Mouse (Mus musculus): ENCODE measurements at regions not wholly inside any gene's neighbourhood (a gene's known extent, or its start where the extent isn't known, plus 50 kb on each side); places are given as distances from the start of the nearest gene placed in this dataset.

DNA sequence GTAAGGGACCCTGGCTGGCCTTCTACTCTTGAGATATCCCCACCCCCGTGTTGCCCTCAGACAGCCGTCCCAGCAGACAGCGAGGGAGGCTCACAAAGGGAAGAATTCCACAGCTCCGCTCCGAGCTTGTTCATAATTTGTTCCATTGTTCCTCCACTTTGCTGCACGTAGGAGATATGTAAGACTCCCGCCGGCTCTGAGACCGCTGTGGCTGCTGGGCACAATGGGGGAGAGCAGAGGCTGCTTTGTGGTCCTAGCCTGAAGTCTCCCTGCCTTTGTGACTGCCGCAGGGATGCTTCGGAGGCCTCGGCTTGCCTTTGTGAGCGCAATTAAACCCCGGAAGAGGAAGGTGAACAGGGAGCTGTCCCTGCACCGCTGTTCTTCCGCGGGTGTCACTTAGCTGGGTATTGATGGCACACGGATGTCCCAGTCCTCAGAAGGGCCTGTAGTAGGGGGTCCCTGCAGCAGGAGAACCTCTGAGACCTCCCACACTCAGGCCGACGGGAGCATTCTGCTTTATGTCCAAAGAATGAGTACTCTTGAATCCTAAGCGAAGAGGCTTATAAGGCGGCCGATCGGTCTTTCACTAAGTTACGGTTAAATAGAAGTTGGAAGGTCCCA is 201.3 kb upstream of the Sall1 start:
- ATAC-seq (replicated peaks; ENCODE audit: poor library complexity, severe bottlenecking), result no peak

DNA sequence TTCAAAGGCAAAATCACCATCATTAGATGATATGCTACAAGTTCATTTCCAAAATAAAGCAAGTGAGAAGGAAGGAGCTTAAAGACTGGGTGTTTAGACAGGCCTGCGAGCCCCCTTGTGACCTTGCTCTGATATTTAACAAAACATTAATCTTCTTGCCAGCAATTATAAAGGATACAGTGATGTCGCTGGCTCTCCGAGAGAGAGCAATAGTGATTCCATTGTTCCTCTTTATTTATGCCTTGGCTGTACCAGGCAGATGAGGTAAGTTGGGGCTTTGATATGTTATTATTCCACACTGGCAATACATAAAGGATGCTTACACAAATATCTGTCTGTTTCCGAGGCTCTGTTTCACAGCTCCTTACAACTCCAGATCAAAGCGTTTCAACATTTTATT is 197.7 kb upstream of the Sall1 start:
- no peak for ATAC-seq (replicated peaks; ENCODE audit: poor library complexity, severe bottlenecking)

DNA sequence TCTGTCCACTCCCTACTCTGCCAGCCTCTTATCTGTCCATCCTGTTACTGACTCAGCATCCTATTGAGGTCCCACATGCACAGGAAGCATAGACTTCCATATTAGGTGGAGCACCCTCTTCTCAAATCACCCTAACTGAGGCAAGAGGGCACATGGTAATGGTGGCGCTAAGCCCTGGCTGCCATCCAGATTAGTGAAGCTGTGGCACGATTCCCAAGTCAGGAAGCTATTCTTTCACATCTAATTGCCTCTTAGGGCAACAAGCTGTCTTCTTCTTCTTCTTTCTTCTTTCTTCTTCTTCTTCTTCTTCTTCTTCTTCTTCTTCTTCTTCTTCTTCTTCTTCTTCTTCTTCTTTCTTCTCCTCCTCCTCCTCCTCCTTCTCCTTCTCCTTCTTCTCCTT is 195.7 kb upstream of the Sall1 start:
- no peak for ATAC-seq (replicated peaks; ENCODE audit: poor library complexity, severe bottlenecking)

DNA sequence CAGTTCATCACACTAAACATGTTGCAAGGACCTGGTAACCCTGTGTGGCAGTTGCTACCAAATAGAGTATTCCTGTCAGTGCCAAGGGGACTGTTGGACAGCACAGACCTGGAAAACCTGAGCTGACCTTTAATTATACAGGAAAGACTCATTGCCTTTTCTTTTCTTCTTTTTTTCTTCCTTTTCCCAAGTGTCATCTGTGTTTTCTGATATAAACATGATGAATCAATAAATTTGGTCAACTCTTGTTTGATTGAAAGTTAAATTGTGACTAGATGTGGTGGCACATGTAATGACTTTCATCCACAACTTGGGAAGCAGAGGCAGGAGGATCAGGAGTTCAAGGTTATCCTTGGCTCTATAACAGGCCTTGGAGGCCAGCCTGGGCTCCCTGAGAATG is 190.1 kb upstream of the Sall1 start:
- no peak for ATAC-seq (replicated peaks; ENCODE audit: poor library complexity, severe bottlenecking)

DNA sequence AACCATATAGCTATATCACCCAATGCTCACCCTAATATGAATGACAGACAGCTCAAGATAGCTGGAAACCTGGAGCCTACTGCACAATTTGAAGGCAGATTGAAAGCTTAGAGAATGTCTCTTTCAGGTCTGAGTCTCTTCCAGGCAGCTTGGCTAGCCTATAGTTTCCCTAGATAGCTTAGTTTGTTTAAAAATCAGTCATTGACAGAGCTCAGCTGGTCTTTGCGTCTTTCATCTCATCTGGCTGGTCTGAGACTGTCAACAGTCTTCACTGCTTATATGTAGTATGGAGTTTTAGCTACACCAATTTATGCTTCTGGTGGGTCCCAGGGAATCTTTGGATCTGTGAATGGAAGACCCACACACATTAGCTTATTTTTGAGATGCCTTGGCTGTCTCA is 188.4 kb upstream of the Sall1 start:
- ATAC-seq (replicated peaks; ENCODE audit: poor library complexity, severe bottlenecking), result no peak

DNA sequence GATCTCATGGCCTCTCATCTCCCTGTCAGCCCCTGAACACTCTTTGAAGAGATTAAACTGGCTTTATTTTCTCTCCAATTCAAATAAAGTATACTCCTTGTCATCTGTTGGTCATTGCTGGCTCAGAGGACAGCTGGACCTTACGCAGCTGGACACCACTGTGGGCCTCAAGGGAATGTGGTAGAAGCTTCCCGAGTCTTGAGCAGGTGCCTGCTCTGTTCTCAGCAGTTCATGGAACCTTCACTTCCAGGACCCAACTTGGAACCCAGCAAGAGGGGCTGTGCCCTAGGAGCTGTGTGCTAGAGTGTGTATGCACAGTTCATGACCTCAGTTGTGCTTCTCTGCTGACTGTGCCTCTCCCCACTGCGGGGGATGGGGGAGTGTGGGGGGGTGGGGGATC is 185.2 kb upstream of the Sall1 start:
- no peak for ATAC-seq (replicated peaks; ENCODE audit: poor library complexity, severe bottlenecking)

DNA sequence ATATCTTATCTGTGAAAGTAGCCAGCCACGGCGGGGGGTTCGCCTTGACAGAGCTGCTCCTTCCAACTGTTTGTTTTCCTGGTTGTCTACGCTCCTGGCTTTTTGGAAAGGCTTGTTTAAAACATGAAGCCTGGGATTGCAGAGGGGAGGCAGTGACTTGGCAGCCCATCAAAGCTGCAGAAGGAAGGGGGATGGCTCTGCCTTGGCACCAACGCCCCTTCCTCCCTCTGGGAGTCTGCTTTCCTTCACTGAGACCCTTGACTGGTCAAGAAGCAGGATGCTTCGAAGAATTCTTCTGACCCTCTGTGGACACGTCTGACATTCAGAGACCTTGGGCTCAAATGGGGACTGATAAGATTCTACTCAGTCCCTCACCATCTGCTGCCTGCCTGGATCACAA is 176.9 kb upstream of the Sall1 start:
- no peak for ATAC-seq (replicated peaks; ENCODE audit: poor library complexity, severe bottlenecking)

DNA sequence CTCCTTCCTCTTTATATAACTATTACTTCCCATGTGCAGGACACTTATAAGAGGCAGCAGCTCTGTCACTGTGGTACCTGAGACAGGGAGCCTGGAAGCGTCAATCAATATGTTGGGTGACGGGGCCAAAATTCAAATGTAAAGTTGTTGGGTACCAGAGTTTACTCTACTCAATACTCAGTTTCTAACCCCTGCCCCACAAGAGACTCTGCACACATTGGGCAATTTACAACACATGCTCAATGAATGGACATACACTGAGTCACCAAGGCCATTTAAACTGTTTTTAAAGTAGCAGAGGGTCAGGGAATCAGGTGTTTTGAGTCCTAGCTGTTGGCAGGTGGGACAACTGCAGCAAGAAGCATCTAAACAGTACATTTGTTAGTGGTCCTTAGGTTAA is 176.4 kb upstream of the Sall1 start:
- no peak for ATAC-seq (replicated peaks; ENCODE audit: poor library complexity, severe bottlenecking)

DNA sequence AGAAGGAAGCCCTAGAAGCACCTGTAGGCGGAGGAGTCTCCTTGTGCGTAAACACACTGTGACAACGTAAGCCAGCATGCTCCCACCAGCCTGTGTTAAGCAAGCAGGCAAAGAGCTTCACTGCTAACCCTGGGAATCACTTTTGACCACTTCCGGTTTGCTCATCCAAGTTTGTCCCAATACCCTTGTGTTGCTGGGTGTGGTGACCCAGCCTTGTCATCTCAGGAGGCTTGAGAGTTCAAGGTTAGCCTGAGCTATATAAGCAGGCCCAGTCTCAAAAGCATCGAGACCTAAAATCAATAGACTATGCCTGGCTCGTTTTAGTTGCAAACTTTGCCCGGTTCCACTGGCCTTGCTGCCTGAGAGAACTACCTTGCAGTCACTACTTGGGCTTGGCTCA is 175.2 kb upstream of the Sall1 start:
- ATAC-seq (replicated peaks; ENCODE audit: poor library complexity, severe bottlenecking), result no peak

DNA sequence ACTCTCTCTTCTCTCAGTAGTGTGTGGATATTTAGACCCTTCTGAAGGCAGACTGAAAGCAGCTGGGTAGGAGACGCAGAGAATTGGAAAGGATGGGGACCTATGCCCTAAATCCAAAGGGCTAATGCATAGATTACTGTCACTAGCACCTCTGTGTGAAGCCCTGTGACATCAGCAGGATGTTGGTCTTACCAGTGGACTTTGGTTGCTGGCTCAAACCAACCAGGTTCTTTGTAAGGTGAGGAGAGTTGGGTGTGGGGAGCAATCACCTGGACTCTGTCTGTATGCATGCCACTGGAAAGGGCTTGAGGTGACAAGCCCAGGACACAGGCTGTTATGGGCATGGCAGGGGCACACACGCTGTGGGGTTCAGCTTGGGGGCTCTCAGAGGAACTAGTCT is 173.7 kb upstream of the Sall1 start:
- no peak for ATAC-seq (replicated peaks; ENCODE audit: poor library complexity, severe bottlenecking)

DNA sequence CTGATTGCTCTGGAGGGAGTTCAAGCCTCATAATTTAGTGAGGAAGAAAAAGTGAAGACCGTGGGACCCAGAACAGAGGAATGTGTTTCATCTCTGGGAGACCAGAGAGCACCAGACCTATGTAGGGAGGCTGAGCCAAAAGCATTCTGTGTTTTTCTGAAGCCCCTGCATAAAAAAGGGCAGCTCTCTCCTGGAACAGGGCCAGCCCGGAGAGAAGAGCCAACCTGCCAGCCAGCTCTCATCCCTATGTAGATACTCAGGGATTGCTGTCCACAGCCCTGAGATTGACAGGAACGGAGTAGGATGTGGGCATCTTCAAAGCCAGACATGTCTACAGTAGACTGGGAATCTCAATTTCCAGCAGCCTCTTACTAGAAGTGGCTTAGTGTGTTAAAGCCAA is 168.0 kb upstream of the Sall1 start:
- no peak for ATAC-seq (replicated peaks; ENCODE audit: poor library complexity, severe bottlenecking)

DNA sequence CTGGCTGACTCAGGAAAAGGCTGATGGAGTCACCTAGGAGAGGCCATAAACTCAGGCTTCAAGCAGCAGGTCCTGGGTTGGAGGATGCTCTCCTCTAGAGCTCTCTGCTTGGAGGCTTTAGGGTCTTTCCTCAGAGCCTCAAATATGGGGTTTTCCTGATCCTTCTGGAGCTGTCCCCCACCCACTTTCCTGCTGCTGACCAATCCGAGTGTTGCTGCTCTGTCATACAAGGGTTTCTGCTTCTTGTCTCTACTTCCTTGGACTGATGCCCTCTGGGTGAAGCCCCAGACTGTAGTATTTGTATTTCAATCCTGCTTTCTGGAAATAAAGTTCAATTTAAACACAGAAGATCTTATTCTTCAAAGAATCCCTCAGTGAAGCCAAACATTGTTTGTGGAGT is 166.7 kb upstream of the Sall1 start:
- ATAC-seq (replicated peaks; ENCODE audit: poor library complexity, severe bottlenecking), result no peak

DNA sequence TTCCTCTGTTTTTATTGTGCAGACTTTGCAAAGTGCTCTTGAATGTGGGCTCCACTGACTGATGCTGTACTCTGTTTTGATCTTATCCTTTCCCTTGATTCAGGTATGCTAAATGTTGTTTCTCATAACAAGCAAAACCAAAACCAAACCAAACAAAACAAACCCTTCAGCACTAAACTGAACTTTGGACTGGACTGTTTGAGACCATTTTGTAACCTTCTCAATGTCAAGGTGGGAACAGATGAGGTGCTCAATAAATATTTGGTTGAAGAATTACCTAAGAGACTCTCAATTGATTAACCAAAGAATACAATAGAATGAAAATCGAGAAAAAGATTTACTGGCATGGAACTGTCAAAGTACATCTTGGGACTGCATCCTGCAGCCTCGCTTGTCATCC is 163.9 kb upstream of the Sall1 start:
- ATAC-seq (replicated peaks; ENCODE audit: poor library complexity, severe bottlenecking), result no peak

DNA sequence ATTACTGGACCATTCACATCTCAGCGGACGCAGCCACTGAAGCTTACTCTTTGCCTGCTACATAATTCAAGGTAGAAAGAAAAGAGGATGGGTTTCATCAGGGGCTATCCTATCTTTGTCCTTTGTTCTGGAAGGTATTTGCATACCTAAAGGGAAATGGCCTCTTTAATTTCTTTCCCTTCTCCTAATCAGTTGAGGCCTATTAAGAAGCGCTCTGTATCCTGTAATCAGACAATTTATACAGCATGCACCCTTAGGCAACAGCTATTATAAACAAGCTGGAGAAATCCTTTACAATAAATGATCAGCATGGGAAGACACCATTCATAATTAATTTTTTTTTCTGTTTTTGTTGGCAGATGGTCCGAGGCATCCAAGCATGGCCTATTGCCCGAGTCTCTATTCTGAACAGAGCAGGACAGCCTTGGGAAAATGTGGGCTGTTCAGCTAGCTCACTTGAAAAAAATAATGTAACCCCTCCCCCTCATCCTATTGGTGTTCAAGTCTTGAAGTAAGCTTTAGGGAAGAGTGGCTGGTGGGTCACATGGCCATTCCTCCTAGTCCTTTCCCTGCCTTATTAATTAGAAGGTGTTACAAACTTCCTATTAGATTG is 158.6 kb upstream of the Sall1 start:
- ATAC-seq (replicated peaks; ENCODE audit: poor library complexity, severe bottlenecking), result no peak

DNA sequence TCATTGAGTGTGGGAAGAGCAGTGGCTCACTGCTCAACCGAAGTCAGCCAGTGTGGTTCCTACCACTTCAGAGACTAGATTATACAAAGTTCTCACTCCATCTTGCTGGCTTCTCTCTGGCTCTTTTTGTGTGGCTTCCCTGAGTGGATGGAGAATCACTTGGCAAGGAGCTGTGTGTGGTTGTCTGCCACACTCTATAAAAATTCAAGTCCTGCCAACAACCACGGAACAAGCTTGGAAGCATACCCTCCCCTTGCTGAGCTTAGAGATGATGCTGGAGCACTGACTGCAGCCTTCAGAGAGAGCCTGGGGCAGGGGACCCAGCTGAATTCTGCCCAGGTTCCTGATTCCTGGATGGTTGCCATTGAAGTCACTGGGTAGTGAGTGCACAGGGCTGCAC is 156.3 kb upstream of the Sall1 start:
- no peak for ATAC-seq (replicated peaks; ENCODE audit: poor library complexity, severe bottlenecking)

DNA sequence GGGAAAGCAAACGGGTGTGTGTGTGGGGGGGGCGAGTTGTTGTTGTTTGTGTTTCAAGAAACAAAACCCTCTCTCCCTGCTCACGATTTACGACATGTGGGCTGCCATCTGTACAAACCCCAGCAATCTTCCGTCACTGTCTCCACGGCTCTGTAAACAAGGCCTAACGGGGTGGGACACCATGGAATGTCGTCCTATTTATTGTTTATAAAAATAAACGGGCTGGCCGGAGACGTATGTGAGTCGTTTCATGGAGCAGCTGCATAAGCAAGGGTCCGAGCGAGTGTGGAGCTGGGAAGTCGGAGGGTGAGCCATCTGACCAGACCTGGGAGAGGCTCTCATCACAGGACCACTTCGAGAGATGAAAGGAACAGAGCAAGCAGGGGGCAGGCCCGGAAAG is 141.4 kb upstream of the Sall1 start:
- no peak for ATAC-seq (replicated peaks; ENCODE audit: poor library complexity, severe bottlenecking)

DNA sequence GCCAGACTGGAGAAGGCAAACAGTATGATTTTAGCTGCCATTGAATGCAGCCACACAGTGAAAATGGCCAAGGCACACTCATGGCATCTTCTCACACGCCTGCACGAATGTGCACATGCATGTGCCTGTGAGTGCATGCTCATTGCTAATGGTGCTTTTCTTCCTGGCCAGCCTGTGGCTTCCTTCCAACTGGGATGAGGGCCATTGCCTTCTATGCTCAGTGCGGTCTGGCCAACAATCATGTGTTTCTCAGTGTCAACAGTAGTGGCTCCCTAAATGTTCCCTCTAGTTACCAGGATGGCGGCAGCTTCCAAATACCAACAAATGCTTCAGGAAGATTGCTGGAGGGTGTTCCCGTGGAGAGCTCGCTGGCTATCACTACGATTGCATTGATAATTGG is 131.7 kb upstream of the Sall1 start:
- no peak for ATAC-seq (replicated peaks; ENCODE audit: poor library complexity, severe bottlenecking)

DNA sequence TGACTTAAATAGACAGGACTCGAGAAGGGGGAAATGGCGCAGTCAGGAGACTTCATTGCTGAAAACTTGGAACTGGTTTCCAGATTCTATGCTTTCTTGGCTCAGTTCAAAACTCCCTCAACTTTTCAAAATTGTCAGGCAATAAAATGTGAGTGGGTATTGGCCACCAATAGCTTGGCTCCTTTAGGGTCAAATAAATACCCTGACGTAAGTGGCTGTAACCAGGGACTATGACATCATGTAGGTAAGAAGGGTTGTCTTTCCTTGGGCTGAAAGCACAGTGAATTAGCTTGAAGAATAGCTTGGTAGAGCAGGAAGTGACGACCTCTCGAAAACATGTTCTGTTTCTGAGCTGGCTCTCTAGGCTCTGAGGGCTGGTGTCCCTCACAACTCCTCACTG is 127.6 kb upstream of the Sall1 start:
- ATAC-seq (replicated peaks; ENCODE audit: poor library complexity, severe bottlenecking), result no peak

DNA sequence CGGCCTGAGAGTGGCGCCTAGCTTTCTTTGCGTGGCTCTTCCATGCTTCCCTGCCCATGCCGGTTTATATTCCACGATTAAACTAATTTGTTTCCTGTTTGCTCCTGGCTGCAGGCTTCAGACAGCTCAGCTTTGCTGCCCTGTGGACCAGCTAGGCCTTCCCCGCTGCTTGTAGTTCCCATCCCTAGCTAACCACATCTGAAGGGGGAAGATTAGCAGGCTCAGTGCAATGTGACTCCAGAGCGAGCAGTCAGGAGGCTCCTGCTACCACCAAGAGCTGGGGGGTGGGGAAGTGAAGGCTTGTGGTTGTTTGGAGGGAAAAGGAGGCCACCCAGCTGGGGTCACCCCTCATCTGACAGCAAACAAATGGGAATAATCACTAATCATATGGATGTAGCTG is 125.5 kb upstream of the Sall1 start:
- no peak for ATAC-seq (replicated peaks; ENCODE audit: poor library complexity, severe bottlenecking)

DNA sequence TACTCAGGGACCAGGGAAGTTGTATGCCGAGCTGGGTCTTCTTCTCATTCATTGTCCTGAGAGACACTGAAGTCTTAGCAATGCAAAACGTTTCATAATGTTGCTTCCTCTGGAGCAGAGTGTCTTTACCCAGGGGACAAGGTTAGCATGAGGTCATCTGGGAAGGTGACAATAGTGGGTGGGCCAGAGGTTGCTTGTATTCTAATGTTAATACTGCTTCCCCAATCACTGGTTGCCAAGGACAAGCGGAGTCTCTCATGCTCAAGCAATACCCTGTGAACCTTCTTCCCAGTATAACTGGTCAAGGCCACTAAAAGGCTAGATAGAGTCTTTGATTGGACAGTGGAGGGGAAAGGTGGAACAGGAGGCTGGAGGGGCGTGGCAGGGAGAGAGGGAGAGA is 123.1 kb upstream of the Sall1 start:
- ATAC-seq (replicated peaks; ENCODE audit: poor library complexity, severe bottlenecking), result no peak

DNA sequence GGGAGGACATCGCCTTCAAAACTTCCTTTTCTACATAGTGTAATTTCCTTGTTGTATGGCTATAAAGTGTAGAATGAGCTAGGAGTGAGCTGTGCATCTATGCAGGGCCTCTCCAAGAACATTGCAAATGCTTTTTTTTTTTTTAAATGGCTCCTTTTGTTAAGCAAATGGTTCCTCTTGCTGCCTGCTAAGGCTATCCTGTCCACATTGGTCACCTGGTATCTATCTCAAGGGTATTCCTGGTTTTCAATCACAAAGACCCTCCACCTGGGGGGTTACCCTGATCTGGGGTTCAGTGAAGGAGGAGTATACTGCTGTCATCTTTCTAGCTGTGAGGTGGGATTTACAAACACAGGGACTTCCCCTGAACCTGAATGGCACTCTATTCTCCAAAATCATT is 112.9 kb upstream of the Sall1 start:
- ATAC-seq (replicated peaks; ENCODE audit: poor library complexity, severe bottlenecking), result no peak

DNA sequence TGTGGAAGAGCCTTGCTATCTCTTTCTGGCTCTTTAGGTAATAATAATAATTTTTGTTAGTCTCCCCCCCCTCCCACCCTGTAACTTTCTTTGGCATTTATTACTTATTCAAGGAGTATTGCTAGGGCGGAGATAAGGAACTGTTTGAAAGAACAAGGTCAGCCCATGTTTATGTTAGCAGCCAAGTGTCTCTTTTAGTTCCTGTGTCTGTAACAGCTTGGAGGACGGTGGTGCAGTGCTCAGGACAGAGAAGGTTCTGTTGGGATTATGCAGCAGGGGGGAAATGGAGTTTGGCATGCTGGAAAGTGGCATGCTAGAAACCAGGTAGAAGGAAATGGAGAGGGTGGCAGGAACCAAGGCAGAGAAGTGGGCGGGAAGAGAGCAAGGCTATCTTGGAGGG is 109.6 kb upstream of the Sall1 start:
- no peak for ATAC-seq (replicated peaks; ENCODE audit: poor library complexity, severe bottlenecking)
